Mouse (Mus musculus): ENCODE measurements around the gene Wnt2.
A peak's percentile ranks its signal among the peaks of the same experiment; 100 is the strongest.

The Wnt2 gene

GRCm38 (mm10) chr6:18029746-18030656 is at the start of gene Wnt2:
Gene Wnt2, minus strand, starts transcription at chr6:18030585.
- DNase-seq (ENCODE audit: low read depth), result peak; percentile 28

DNA sequence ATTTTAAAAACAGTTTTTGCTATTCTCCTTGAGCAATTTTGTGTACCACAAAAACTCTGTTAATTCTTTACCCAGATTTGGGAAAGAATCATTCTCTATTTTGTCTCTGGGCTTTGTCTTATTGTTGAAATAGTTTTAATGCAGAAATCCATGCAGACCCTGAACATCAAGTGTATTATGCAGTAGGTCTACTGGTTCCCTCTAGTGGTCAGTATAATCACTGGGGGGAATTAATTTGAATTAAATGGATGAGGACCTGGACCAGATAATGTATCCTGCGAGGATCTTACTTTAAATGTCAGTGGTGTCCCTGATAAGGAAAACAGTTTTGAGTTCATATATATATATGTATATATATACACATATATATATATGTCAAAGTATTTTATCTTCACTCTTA is 48.2 kb upstream of the Wnt2 start:
- DNase-seq (ENCODE audit: low read depth), result peak; percentile 14

DNA sequence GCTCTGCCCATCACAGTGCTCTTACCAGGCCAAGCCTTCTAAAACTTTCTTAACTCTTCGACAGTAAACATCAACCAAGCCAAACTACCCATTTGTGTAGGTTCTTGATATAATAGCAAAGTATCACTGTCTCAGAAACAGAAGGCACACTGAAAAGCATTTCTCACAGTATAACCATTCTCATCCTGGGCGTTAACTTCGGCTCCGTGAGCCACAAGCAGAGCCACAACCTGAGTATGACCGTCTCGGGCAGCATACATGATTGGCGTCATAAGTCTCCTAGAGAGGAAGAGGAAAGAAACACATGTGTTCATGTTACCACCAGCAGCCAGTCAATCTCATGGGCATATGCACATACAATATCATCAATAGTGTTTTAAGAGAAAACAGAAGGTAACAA is 46.6 kb upstream of the Wnt2 start:
- no peak for DNase-seq (ENCODE audit: low read depth)

- no peak for DNase-seq (ENCODE audit: low read depth)
Observed at GRCm38 (mm10) chr6:18076577-18076976, 46.2 kb upstream of the Wnt2 start.

DNA sequence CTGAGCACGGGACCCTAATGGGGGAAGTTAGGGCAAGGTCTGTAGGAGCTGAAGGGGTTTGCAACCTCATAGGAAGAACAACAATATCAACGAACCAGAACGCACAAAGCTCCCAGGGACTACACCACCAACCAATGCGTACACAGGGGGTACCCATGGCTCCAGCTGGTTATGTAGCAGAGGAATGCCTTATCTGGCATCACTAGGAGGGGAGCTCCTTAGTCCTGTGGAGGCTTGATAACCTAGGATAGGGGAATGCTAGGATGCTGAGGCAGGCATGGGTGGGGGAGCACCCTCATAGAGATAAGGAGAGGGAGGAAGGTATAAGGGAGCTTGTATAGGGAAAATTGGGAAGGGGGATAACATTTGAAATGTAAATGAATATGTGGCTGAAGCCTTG is 27.5 kb upstream of the Wnt2 start:
- no peak for DNase-seq (ENCODE audit: low read depth)

- no peak for DNase-seq (ENCODE audit: low read depth)
Observed at GRCm38 (mm10) chr6:18051702-18052101, 21.3 kb upstream of the Wnt2 start.

DNA sequence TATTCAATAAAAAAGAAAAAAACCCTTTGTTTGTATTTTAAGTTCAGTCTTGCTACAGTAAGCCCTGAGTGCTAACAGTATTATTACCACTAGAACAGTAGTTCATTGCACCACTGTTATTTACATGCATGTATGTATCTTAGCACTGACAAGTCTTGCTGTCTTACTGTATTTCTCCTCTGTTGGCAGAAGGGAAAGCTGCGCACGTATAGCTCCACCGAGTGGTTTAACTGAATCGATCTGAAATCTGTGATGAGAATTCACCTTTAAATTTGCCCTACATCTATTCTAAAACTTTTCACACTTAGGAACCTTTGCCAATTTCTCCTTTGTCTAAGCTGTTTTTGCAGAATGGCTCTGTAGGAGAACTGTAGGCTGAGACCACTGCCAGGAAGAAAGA is 13.9 kb upstream of the Wnt2 start:
- DNase-seq (ENCODE audit: low read depth), result no peak

GRCm38 (mm10) chr6:18043172-18043571 is 12.8 kb upstream of the Wnt2 start:
- no peak for DNase-seq (ENCODE audit: low read depth)

- no peak for DNase-seq (ENCODE audit: low read depth)
Observed at GRCm38 (mm10) chr6:18032271-18032670, 1.9 kb upstream of the Wnt2 start.

GRCm38 (mm10) chr6:18031509-18032010 is 1.2 kb upstream of the Wnt2 start:
- no peak for DNase-seq (ENCODE audit: low read depth)

GRCm38 (mm10) chr6:18030868-18031508 is 603 bp upstream of the Wnt2 start:
- DNase-seq (ENCODE audit: low read depth), result no peak

DNA sequence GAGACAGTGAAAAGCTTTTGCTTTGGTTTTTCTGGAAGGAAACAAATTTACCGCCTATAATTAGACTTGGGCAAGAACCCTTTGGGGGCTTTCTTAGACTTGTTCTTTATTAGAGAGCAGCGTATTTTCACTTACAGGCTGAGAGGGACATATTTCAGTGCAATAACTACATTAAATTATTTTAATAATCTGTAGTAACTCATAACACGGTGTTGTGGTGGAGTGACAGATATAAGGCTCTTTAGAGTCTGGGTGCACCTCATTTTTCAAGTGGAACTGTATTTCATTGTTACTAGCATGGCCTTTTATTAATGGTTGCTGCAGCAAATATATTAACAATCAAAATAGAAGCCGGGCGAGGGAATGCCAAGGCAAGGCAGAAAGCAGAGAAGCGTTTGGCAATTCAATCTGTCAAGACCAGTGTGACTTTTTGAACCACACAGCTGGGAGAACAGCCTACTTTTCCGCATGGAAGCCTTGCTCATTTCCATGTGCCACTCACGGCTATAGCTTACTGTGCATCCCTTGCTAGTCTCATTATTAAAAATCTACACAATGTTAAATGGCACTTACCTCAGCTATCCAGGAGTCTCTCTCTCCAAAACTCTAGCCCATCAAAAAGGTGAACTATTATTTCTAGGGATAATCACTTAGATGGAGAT is 6.1 kb downstream of the Wnt2 start:
- no peak for DNase-seq (ENCODE audit: low read depth)

DNA sequence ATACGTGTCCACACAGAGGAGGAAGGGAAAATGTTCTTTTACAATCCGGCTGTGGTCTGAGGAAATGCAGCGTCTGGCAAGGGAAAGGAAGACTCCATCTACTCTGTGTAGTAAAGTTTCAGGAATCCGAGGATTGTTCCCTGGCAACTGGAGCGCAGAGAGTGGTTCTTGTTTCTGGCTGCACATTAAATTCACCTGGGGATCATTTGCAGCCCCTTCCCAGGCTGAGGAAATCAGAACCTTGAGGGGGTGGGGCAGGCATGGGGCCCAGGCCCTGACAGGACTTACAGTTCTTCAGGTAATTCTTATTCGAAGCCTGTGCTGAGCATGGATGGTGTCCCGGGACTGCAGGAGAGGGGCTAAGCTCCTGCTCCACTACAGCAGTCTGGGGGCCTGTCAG is 17.0 kb downstream of the Wnt2 start:
- no peak for DNase-seq (ENCODE audit: low read depth)

DNA sequence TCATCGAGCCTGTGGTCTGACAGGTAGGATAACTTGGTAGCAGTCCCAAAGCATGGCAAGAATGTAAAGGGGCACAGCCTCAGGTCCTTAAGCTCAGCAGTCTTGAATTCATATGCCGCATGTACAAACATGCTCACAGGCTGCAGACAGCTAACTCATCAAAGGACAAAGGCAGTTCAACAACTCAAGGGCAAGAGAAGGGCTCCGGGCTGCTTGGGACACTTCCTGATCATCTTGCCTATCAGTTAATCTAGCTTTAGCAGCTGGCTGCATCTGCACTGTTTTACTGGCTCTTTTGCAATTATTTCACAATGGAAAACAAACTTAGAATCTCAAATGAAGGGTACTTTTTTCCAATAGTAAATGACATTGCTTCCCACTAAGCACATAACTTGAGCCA is 23.0 kb downstream of the Wnt2 start:
- no peak for DNase-seq (ENCODE audit: low read depth)

DNA sequence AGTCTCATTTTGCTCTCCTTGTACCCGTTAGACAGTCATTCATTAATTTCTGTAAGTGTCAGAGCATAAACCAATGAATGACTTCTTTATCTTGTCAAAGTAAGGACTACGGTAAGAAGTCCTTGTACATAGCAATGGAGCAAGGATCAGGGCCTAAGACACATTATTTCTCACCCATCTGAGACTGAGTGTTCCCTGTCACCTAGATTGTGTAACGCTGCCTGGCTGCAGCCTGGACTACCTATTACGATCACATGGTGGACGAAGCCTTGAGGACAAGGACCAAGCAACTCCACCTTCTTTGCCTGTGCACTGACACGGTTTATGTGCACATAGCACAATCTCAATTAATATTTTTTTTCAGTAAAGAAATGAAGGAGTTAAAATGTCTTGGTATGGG is 28.3 kb downstream of the Wnt2 start:
- no peak for DNase-seq (ENCODE audit: low read depth)

- no peak for DNase-seq (ENCODE audit: low read depth)
Observed at GRCm38 (mm10) chr6:17998497-17998896, 31.9 kb downstream of the Wnt2 start.

- DNase-seq (ENCODE audit: low read depth), result no peak
Observed at GRCm38 (mm10) chr6:17994956-17995790, 35.2 kb downstream of the Wnt2 start.

GRCm38 (mm10) chr6:17991625-17992024 is 38.8 kb downstream of the Wnt2 start:
- no peak for DNase-seq (ENCODE audit: low read depth)

GRCm38 (mm10) chr6:17990173-17991028 is 40.0 kb downstream of the Wnt2 start:
- no peak for DNase-seq (ENCODE audit: low read depth)

DNA sequence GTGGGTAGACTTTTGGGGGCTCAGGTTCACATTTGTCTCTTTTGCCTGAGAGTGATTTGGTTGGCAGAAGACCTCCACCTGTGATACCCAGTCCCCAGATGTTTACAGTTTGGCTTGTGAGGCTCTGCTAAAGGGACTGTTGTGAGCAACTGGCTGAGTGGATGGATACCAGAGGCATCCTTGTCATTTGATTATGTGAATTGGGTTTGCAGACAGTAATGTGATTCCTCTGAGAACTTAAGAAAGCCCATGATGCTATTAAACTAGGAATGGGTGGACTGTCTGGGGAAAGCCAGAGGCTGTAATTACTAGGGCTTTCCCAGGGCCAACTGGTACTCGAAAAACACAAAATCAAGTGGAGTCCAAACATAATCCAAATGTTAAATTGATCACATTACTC is 51.0 kb downstream of the Wnt2 start:
- DNase-seq (ENCODE audit: low read depth), result no peak

DNA sequence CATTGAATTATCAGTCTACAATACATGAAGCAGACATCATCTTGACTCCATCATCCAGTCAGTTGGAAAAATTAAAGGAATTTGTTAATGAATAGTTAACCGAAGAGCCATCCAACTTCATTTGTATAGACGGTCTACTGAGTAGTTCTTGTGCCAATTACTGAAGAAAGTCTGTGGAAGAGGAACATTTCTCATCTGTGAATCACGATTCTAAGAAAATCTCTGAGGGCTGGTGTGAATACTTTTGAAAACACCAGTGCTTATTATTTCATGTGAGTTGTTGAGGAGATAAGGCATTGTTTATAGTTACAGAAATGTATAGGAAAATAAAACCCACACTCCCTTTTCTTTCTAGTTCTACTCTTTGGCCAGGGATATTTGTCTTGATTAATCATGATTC is 51.5 kb downstream of the Wnt2 start:
- no peak for DNase-seq (ENCODE audit: low read depth)

Measured in c-Kit-positive CD71-negative TER-119-negative erythroid progenitor cells, embryonic 14.5 days (primary cell).